Mouse (Mus musculus) urinary bladder, postnatal 4 days (tissue): Measurements from ENCODE around the gene Tubb4b.

Experiments used
- DNase-seq, 2 experiments: peaks; one replicate each; pipeline ENCODE4 v3.0.0; 2021 to 2022; ENCODE audit warnings: low spot score in 2 of 2

Gene Tubb4b

DNA sequence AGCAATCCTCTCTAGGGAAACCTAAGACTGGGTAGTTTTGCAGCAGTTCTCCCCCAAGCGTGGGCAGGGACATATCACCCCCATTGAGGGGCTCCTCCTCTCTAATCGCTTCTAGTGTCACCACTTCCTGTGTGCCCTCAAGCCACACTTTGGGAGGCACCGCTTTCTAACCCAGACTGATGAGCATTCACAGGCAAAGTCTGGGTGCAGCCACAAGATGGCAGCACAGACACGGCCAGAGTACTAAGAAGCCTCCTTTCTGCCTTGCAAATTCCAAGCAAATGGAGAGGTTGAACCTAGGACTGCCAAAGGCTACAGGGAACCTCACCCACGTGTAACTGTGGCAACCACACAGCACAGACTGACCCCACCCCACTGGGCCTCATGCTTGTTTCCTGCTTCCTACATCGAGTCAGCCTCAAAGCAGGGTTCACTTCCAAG, 31.2 kb downstream of the Tubb4b start:
- DNase-seq = peak; percentile 73 to 77

DNA sequence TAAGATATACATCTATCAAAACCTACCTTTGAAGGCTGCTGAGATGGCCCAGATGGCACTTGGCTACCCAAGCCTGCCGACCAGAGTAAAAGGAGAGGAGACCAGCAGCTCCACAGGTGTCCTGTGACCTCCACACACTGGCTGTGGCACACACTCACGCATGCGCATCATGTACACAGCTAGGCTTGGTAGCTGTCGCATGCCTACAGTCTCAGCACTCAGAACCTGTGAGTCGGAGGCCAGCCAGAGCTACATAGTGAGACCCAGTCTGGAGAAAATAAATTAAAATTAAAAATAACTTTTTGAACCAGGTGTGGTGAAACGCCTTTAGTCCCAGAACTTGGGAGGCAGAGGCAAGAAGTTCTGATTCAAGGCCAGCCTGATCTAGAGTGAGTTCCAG, 36.7 kb downstream of the Tubb4b start:
- no peak for DNase-seq

DNA sequence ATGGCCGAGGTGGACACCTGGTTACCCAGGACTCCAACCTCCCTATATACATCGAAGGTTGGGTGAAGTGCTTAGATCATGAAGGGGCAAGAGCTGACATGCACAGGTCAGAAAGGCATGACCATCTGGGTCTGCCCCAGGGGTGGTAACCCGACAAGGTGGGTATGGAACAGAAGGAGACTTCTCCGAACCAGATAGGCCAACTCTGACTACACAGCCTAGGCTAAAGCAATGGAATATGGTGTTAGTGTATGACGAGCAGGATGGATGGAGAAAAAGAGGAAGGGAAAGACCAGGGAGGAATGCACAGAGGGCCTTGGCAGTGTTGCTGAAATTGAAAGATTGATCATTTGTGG, 37.9 kb downstream of the Tubb4b start:
- no peak for DNase-seq

DNA sequence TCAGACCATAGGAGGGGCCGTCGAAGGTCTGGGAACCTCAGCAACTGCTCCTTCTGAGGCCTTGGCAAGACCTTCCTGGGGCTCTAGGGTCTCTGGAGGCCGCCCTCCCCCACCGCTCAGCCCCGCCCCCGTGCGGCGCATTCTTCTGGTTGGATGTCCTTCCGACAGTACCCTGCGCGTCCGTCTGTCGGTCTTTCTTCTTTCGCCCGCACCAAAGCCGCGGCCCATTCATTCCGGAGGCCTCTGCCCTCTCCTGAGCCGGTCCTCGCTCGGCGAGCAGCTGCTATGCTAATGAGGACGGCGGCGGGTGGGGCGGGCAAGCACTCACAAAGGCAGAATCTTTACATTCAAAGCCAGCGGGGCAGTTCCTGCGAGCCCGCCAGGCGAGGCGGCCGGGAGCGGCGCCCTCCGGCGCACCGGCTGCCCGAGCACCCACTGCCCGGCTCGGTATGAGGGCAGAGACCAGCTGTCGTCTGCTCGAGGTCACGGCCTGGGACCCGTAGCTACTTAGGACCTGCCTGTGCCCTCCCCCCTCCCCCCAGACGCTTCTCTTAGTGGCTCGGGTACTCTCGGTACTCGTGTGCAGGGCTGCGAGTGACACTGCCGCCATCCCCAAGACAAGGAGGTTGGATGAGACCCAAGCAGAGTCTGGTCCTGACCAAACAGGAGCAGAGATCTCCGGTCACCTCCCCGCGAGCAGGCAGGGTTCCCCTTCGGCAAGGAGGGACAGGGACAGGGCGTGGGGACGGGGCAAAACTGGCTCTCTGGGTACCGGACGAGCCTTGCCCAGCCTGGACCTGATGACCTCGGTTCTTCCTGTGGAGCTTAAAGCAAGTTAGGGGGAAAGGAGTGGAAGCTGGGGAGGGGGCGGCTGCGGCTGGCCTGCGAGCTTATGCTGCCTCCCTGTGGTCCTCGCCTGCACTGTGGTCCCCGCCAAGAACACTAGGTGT, 38.6 kb downstream of the Tubb4b start:
- DNase-seq = peak in 1 of 2 experiments; percentile 47

DNA sequence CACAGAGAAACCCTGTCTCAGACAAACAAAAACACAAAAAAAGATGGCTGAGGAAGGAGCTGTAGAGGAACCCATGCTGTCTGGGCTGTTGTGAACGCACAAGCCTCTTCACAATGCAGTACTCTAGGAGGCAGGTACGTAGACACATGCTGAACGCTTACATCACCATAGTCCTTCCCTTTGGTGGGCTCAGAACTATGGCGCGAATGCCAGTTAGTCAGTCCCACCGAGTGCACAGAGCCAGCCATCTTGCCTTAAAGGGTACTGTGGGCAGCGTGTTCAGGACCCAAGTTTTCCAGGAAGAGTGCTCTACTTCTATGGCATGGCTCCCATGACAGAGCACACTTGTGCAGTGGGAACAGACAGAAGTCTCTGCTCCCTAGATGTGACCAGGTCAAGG, 40.0 kb downstream of the Tubb4b start:
- no peak for DNase-seq

DNA sequence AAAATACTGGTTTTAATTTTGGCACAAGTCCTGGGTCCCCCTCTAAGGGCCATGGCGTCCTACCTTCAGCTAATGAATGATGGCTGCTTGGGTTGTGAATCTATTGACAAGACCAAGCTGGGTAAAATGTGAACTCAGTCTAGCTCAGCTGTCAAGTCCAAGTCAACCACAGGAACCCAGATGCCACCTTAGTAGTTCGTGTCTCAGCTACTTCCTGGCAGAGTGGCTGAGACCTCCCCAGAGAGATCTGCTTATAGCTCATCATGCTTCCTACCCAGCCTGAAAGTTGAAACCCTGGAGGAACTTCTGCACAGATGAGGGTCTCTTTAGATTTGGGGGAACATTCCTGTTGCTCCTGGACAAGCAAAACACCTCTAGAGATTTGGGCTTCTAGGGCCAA, 41.2 kb downstream of the Tubb4b start:
- no peak for DNase-seq

DNA sequence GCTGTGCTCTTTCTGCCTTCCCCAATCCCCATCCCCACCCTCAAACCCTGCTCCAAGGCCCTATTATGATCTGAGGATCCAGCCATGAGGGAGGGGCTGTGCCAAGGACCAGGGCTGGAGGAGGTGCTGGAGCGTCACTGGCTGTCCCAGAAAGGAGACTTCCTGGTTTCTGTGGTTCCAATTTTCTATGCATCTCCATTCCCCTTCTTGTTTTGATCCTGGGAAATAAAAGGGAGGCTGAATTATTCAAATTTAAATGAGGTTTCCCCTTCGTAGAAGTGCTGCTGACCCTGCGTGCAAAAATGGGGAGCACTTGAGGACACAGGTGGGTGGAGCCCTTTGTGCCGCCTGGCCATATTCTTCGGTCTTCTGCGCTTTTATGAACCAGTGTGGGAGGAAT, 41.8 kb downstream of the Tubb4b start:
- no peak for DNase-seq

DNA sequence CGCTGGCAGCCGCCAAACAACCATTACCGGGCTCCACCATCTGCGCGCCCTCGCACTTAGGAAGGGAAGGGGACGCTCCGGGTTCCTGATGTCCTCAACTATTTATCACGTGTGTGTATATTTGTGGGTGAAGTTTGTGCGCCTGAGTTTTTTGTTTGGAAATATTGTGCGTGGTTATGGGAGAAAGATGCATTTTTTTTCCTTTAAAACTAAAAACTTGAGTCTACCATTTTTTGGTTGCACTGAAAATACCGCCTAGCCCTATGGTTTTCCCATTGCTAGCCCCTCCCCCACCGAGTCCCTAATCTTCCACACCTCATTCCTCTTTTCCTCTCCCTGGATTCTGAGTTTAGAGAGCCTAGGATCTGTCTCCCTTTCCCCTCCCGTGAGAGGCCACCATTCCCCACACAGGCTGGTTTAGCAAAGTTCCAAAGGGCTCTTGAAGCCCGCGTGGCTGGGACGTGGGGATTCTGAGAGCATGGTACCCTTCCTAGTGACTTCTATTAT, 42.6 kb downstream of the Tubb4b start:
- no peak for DNase-seq

DNA sequence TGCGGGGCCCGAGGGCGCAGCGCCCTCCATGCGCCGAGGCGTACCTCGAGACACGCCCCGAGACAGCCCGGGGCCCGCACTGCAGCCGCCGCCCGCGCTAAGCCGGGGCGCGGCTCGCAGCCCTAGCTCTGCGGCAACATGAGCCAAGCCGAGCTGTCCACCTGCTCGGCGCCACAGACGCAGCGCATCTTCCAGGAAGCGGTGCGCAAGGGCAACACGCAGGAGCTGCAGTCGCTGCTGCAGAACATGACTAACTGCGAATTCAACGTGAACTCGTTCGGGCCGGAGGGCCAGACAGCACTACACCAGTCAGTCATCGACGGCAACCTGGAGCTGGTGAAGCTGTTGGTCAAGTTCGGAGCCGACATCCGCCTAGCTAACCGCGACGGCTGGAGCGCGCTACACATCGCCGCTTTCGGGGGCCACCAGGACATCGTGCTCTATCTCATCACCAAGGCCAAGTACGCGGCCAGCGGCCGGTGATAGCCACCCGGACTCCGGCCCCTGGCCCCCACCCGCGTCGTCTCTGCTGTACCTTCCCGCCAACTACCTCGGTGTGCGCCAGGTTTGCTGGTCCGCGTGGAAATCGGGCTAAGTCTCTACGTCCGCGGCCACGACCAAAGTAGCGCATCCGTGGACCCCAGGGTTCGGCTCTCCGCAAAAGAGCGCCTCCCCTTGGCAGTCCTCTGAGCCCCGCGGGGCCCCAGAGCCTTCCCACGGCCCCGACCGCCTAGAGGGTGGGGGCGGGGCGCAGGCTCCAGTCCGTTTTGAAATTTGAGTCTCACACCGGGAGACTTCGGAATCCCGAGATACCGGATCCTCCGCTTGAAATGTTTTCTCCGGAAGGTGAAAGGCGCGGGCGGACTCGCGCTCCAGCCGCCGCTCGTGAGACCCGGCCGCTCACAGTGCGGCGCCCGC, 43.3 kb downstream of the Tubb4b start:
- no peak for DNase-seq

DNA sequence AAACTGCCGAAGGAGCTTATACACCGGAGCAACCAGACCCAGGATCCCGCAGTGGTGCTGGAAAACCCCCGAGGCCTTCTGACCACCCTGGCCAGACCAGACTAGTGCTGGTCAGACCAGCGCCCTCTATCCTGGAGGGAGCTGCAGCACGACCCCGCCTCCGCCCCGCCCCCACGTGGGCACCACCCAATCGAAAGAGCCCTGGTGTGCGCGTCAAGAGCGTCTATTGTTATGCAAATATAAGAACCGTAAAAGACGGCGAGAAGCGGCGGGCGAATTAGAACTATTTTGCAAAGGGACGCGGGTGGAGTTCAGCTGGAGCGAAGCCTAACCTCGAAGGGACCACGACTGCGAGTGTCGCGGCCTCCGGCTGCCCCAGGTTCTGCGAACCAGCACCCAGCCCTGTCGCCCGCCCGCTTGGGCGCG, 44.0 kb downstream of the Tubb4b start, which contains the start of gene Nrarp:
Gene Nrarp, plus strand, starts transcription at position 281 of the 426 bp plus-strand sequence.
- DNase-seq = peak; percentile 89 to 94

DNA sequence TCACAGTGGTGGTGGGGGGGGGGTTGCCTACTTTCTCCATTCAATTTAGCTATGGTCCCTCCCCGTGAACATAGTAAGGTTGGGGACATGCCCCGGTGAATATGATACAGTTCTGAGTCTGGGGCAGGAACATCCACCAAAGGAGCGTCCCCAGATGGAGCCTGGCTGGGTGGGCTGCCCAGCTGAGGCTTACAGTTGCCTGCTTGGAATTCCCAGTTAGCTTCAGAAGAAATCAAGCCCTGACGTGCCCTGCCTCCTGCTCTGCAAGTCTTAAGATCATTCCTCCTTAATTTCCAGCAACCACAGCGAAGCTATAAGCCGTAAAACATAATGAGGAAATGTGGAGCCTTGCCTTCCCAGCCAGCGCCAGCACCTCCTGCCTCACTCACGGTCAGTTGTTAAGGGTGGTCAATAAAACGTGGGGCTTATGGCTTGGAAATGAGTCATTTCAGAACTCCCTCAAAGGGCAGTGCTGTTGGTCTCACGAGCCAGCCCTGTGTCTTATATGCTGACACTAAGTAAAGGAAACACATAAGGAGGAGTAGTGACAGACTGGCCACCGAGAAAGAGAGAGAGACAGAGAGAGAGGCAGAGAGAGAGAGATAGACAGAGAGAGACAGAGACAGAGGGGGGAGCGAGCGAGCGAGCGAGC, 44.8 kb downstream of the Tubb4b start:
- DNase-seq = no peak

DNA sequence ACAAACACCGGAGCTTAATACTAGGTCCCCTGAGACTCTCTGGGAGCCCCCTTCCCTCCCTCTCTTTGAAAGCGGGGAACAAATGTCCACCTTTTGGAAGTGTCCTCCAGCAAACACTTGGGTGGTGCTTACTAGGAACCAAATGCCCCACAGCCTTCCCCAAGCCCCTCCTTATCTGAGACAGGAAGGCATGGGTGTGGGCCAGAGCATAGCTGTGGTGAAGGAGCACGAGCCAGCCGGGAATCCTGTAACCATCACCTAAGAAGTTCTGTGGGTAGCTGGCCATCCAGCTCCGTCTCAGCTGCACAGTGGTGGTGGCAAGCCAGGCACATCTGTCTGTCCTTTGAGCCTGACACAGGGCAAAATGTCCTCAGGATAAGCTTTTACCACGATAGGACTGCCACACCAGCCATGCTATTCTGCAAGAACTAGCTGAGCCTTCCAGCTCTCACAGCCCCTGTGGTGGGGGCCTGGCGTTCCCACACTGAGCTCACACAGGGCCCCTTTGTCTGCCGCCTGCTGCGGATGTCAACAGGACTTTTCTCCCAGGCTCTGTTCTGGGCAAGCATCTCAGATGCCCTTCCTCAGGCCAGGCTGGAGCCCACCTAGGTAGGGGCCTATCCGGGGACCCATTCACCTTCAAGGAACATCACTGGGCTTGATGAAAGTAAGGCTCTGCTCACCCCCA, 46.1 kb downstream of the Tubb4b start:
- DNase-seq = peak in 1 of 2 experiments; percentile 16

DNA sequence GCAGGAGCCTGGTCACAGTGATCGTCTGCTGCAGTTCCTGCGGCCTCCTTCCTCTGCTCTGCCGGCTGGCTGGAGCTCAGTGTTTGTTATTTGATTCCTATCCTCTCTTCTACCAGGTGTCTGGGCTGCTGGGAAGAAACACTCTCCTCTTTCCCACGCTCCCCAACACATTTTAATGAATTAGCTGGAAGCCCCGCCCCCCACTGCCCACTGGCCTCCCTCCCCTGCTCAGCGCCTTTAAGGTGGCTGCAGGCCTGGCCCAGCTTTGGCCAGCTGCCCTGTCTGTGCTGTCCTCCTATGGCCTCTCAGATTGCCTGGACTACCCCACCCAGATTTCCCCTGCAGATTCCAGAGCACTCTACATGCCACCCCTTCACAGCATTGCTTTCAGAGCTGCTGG, 46.8 kb downstream of the Tubb4b start:
- peak in 1 of 2 experiments; percentile 23 for DNase-seq

DNA sequence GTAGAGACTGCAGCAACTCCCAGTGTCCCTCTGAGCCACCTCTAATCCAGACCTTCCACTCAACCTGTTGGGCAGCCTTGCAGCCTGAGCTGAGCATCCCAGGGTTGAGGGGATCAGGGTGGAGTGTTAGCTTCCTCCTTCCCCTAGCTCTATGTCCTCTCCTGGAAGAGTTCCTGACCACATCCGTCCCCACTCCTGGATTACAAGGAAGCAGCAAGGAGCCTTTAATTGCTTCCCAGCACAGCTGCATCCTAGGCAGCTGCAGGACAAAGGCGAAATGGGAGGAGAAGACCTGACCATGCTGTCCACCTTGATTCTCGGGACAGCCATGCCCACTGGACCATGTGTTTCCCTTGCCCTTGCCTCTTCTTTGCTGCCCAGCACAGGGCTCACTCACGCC, 47.4 kb downstream of the Tubb4b start:
- DNase-seq = no peak

DNA sequence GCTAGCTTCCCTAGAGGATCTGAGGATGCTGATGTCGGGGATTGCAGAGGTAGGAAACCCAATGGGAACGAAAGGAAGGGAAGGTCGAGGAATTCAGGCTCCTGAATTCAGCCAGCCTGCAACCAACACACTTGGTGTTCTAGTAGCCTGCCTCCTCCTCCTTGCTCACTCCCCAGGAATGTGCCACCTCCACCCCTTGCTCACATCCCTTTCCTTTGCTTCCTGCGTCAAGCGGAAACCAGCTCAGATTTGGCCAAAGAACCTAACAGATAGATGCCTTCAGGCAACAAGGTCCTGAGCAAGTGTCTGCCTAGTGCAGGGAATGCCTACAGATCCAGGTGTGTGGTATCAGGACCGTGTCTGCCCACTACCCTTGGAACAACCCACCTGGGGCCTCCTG, 47.9 kb downstream of the Tubb4b start:
- no peak for DNase-seq

DNA sequence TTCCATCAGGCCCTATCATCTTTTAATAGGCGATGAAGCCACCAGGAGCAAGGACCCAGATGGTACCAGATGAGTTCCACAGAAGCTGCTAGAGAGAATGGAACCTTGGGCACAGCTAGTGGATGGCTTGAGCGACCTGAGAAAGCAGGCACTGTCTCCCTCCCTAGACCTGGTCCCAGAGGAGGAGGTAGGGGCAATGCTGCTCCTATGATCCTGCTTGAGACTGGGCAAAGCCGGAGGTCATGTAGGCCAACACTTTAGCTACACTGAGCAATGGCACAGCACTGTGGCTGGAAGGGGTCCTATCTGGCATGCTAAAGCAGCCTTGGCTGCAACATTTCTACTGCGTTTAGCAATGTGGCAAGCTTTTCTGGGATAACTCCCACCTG, 48.8 kb downstream of the Tubb4b start:
- no peak for DNase-seq

DNA sequence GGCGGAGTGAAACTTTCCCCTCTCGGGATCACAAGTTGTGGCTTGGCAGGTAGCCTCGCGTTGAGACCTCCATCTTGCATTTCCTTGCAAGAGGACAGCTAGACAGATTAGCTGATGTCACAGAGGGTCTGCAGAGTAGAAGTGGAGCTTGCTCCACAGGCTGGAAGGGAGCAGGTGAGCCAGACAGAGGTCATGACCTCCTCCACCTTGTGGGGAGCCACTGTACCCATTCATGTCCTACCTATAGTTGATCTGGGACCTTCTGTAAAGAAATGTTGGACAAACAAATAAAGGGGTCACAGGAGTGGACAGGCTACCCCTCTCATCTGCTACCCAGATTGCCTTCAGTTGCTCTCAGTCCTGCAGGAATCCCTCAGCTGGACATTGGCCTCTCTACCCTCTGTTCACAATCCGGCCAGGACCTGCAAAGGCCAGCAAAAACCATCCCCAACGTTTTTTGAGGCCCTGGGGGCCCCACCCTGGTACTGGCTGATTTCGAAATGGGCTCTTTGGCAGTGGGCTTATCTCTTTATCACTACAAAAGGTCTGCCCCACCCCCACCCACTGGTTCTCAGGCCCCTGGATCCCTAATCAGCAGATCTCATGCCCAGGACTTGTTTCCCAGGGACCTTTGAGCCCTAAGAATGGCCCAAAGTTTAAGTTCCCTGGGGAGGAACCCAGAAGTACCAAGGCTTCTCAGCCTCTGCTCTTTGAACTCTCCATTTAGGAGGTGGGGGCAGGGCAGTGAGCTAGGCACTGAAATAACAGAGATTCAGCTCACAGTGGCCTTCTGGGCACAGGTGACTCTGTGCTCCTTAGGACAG, 49.4 kb downstream of the Tubb4b start:
- DNase-seq = peak in 1 of 2 experiments; percentile 15

DNA sequence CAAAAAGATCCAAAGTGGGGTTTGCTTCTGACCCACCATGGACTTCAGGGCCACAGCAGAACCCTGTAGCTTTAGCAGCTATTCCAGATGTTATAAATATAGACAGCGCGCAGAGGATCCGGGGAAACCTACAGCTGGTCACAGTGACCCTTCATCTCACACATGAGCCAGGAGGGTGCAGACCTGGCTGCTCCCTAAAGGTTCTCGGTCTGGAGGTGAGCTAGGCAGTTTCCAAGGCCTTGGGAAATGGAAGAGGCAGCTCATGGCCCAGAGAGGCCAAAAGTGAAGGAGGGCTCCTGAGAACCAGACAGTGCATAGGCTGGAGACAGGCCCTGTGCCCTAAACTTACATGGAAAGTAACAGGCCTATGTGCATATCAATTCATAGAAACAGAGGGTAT, 50.7 kb downstream of the Tubb4b start:
- DNase-seq = no peak

DNA sequence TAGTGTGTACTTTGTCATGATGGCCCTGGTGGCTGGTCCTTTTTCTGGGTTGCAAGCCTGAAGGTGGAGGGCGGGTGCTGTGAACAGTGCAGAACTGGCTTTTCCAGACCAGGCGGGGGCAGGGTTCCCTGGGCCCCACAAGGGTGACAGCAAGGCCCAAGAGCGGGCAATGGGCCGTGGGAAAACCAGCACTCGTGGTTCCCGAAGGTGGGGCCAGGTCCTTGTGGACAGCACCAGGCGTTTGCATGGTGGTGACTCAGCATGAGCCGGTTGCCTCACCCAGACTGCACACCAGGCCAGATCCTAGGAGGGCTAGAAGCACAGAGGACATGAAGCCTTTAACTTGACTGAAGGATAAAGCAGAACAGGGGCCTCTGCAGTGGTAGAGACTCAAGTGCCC, 51.9 kb downstream of the Tubb4b start:
- no peak for DNase-seq
